Mouse (Mus musculus): Measurements from ENCODE around the gene Itprip. TPM values are rescaled to one million over a fixed set of nuclear protein-coding genes. Genes with fewer than 3 reads are reported as not detected.
"Not testable (repeated sequence)": the region's sequence is repeated elsewhere in the genome, so short reads cannot be mapped to it uniquely, and the experiment has no call there.

Itprip gene
- total and polyA plus RNA-seq, 3 experiments: 8.5 to 11.7 (median 8.6) TPM

GRCm38 (mm10) chr19:47859180-47859579 is 59.9 kb downstream of the Itprip start:
- no peak overlapping the region for H3K27ac ChIP-seq
- H3K27me3 ChIP-seq (ENCODE audit: control insufficient read depth, insufficient read depth, low read length): no peaks in the 10 kb centered on the region
- H3K4me1 ChIP-seq (ENCODE audit: control insufficient read depth, insufficient read depth, low read length): peaks cover 3% of the 10 kb centered on the region
- intact Hi-C loops (cut with DNase I): no loop called here
- no peak overlapping the region for H3K4me3 ChIP-seq
- H3K9ac ChIP-seq (ENCODE audit: low read depth, low read length): no peak overlapping the region
- TF ChIP-seq CTCF (IDR thresholded peaks at IDR 0.05): no peak
- TF ChIP-seq POLR2A (IDR thresholded peaks at IDR 0.05; ENCODE audit: insufficient read depth, low read depth, low read length): no peak
- no peak for TF ChIP-seq EP300 (IDR thresholded peaks at IDR 0.05; ENCODE audit: insufficient read depth, low read depth, low read length)
- no peak for DNase-seq
- no peaks in the 10 kb centered on the region for H3K79me2 ChIP-seq (replicated peaks; ENCODE audit: control insufficient read depth, insufficient read depth, low read length)
- 83% methylated on average over 8 of the region's 8 CpGs for WGBS
- H3K36me3 ChIP-seq (ENCODE audit: control insufficient read depth, insufficient read depth, low read length): no peaks in the 10 kb centered on the region

- Histone ChIP-seq H3K36me3 (ENCODE audit: control insufficient read depth, insufficient read depth, low read length) (no peaks in the 10 kb centered on the region), H3K4me3 (no peak overlapping the region), H3K79me2 (replicated peaks; ENCODE audit: control insufficient read depth, insufficient read depth, low read length) (no peaks in the 10 kb centered on the region), H3K4me1 (ENCODE audit: control insufficient read depth, insufficient read depth, low read length) (peaks cover 3% of the 10 kb centered on the region), H3K27ac (no peak overlapping the region), H3K9ac (ENCODE audit: low read depth, low read length) (no peak overlapping the region), H3K27me3 (ENCODE audit: control insufficient read depth, insufficient read depth, low read length) (no peaks in the 10 kb centered on the region)
- 79% methylated on average over 18 of the region's 18 CpGs for WGBS
- TF ChIP-seq CTCF (IDR thresholded peaks at IDR 0.05) (no peak), EP300 (IDR thresholded peaks at IDR 0.05; ENCODE audit: insufficient read depth, low read depth, low read length) (no peak), POLR2A (IDR thresholded peaks at IDR 0.05; ENCODE audit: insufficient read depth, low read depth, low read length) (no peak)
- DNase-seq: no peak
- intact Hi-C loops (cut with DNase I): no loop called here
These were observed 60.8 kb downstream of the Itprip start for GRCm38 (mm10) chr19:47857957-47858942.

GRCm38 (mm10) chr19:47854796-47855783 is 64.0 kb downstream of the Itprip start, which contains the start of gene Gsto1:
Gsto1 (plus strand) TSS chr19:47854970.
- DNase-seq: peak; percentile 91 to 94
- intact Hi-C loops (cut with DNase I): no loop called here
- H3K9ac ChIP-seq (ENCODE audit: low read depth, low read length): peak within 1 kb of the TSS; percentile 76
- no peaks in the 10 kb centered on the region for H3K36me3 ChIP-seq (ENCODE audit: control insufficient read depth, insufficient read depth, low read length)
- WGBS: 1% methylated on average over 59 of the region's 60 CpGs
- peaks cover 3% of the 10 kb centered on the region for H3K4me1 ChIP-seq (ENCODE audit: control insufficient read depth, insufficient read depth, low read length)
- H3K27ac ChIP-seq: peak within 1 kb of the TSS; percentile 79
- TF ChIP-seq CTCF (IDR thresholded peaks at IDR 0.05): no peak
- TF ChIP-seq POLR2A (IDR thresholded peaks at IDR 0.05; ENCODE audit: insufficient read depth, low read depth, low read length): peak; percentile 91
- TF ChIP-seq EP300 (IDR thresholded peaks at IDR 0.05; ENCODE audit: insufficient read depth, low read depth, low read length): 0 out of 2 replicates have a peak, but pooled peaks have one; percentile 8
- no peaks in the 10 kb centered on the region for H3K27me3 ChIP-seq (ENCODE audit: control insufficient read depth, insufficient read depth, low read length)
- no peaks in the 10 kb centered on the region for H3K79me2 ChIP-seq (replicated peaks; ENCODE audit: control insufficient read depth, insufficient read depth, low read length)
- peak within 1 kb of the TSS; percentile 60 for H3K4me3 ChIP-seq

- Histone ChIP-seq H3K4me1 (ENCODE audit: control insufficient read depth, insufficient read depth, low read length) (peaks cover 3% of the 10 kb centered on the region), H3K9ac (ENCODE audit: low read depth, low read length) (peak overlapping the region; percentile 48), H3K4me3 (peak overlapping the region; percentile 60), H3K79me2 (replicated peaks; ENCODE audit: control insufficient read depth, insufficient read depth, low read length) (no peaks in the 10 kb centered on the region), H3K27ac (peak overlapping the region; percentile 62), H3K36me3 (ENCODE audit: control insufficient read depth, insufficient read depth, low read length) (no peaks in the 10 kb centered on the region), H3K27me3 (ENCODE audit: control insufficient read depth, insufficient read depth, low read length) (no peaks in the 10 kb centered on the region)
- peak in 1 of 2 experiments; percentile 47 for DNase-seq
- TF ChIP-seq CTCF (IDR thresholded peaks at IDR 0.05): no peak
- no peak for TF ChIP-seq POLR2A (IDR thresholded peaks at IDR 0.05; ENCODE audit: insufficient read depth, low read depth, low read length)
- no peak for TF ChIP-seq EP300 (IDR thresholded peaks at IDR 0.05; ENCODE audit: insufficient read depth, low read depth, low read length)
- intact Hi-C loops (cut with DNase I): no loop called here
- WGBS: 7% methylated on average over 13 of the region's 13 CpGs
These were observed 64.9 kb downstream of the Itprip start for GRCm38 (mm10) chr19:47853951-47854795.

GRCm38 (mm10) chr19:47853053-47853452 is 66.0 kb downstream of the Itprip start:
- H3K9ac ChIP-seq (ENCODE audit: low read depth, low read length): no peak overlapping the region
- peaks cover 3% of the 10 kb centered on the region for H3K4me1 ChIP-seq (ENCODE audit: control insufficient read depth, insufficient read depth, low read length)
- H3K79me2 ChIP-seq (replicated peaks; ENCODE audit: control insufficient read depth, insufficient read depth, low read length): no peaks in the 10 kb centered on the region
- intact Hi-C loops (cut with DNase I): no loop called here
- WGBS: 86% methylated on average over 3 of the region's 3 CpGs
- H3K4me3 ChIP-seq: no peak overlapping the region
- TF ChIP-seq POLR2A (IDR thresholded peaks at IDR 0.05; ENCODE audit: insufficient read depth, low read depth, low read length): no peak
- H3K27ac ChIP-seq: no peak overlapping the region
- no peaks in the 10 kb centered on the region for H3K27me3 ChIP-seq (ENCODE audit: control insufficient read depth, insufficient read depth, low read length)
- no peak for DNase-seq
- no peaks in the 10 kb centered on the region for H3K36me3 ChIP-seq (ENCODE audit: control insufficient read depth, insufficient read depth, low read length)

- H3K4me3 ChIP-seq; H3K27me3 ChIP-seq (ENCODE audit: control insufficient read depth, insufficient read depth, low read length); H3K36me3 ChIP-seq (ENCODE audit: control insufficient read depth, insufficient read depth, low read length); DNase-seq; intact Hi-C loops (cut with DNase I); H3K4me1 ChIP-seq (ENCODE audit: control insufficient read depth, insufficient read depth, low read length); H3K9ac ChIP-seq (ENCODE audit: low read depth, low read length); H3K27ac ChIP-seq; H3K79me2 ChIP-seq (replicated peaks; ENCODE audit: control insufficient read depth, insufficient read depth, low read length): not testable (repeated sequence)
- 75% methylated on average over 3 of the region's 3 CpGs for WGBS
These were observed 67.0 kb downstream of the Itprip start for GRCm38 (mm10) chr19:47852131-47852530.

Data from heart, adult 2 months (tissue).